Mouse (Mus musculus): ENCODE measurements around the gene Setmar.

Gene Setmar

DNA sequence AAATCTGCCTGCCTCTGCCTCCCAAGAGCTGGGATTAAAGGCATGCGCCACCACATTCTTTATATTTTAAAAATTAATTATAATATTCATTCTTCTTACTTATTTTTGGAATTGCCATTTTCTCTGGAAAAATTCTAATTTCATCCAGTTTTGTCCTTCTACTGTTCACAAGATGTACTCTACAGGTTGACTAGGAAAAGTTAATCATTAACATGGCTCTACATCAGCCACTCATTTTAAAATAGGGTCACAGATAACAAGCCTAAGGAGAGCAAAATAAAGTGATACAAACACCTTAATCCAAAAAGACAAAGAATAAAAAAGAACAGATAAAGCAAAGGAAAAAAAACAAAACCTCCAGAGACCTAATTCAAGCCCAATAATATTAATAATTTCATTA lies 50.1 kb downstream of the Setmar start:
- DNase-seq (ENCODE audit: low spot score): no peak

DNA sequence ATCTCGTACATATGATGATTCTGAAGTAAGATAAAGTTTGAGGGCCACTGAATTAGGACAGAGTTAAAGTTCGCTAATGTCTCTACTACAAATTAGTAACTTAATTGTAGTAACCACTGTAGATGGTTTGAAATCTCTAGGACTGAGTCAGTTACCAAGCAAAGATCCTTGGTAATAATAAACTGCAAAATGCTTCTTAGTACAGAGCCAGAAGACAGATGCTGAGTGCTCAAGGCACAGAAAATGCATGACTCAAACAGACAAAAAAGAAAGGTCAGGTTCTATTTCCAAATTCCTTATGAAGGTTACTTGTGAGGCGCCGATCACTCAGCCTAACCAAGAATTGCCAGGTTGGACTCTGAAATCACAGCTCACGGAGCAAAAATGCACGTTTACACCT lies 53.0 kb downstream of the Setmar start:
- no peak for DNase-seq (ENCODE audit: low spot score)

DNA sequence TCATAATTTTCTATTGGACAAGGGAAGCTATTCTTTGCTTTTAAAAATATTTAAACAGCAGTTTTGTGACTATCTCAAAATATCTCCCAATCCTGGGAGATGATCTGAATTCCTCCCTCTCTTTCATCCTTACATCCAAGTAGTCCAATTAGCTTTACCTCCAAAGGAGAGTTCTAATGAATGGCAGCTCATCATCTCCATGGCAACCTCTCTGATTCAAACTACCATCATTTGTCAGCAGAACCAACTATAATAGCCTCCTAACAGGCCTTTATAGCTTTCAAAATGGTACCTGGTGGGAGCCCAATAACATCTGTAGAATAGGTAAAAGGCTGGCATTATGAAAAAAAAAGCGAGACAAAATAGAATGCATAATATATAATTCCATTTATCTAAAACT lies 60.6 kb downstream of the Setmar start:
- no peak for DNase-seq (ENCODE audit: low spot score)

DNA sequence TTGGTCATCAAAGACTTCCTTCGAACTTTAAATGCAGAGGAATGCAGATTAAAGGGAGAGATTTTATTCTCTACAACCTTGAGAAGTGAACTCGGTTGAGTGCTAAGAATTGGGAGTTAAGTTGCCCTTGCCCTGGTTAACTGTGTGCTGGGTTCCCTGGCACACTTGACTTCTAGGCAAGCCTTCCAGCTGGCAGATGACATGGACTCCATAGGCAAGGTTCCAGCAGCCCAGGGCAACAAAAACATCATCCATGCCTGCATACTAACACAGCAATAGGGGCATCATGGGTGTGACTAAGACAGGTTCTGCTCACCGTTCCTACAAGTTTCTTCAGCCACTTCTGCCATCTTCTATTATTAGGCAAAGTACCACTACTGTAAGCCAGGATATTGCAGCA lies 61.8 kb downstream of the Setmar start:
- DNase-seq (ENCODE audit: low spot score): no peak

All from testis, postnatal 10 days (tissue).